ENCODE assay signal across 5 mouse cellular contexts in genomic region chr6:86336340-86336739, GRCm38 (mm10). TPM values are rescaled to one million over a fixed set of nuclear protein-coding genes. Genes with fewer than 3 reads are reported as not detected.
DNase-seq lines count a peak whose midpoint lies in the region; ATAC-seq and TF ChIP-seq lines count a peak whose summit lies in the region.
"Not testable (repeated sequence)": the region's sequence is repeated elsewhere in the genome, so short reads cannot be mapped to it uniquely, and the experiment has no call there.

No protein-coding gene starts in this region.

- H3K27ac ChIP-seq in ES-Bruce4 (ENCODE audit: insufficient read depth, low read length); MEL (ENCODE audit: control insufficient read depth, low read depth, low read length); intestine, postnatal 0 days (ENCODE audit: low read depth, low read length); liver, embryonic 14.5 days: not testable (repeated sequence)

- H3K4me3 ChIP-seq in ES-Bruce4 (ENCODE audit: low read depth, low read length); MEL (ENCODE audit: control insufficient read depth in 1 of 2, insufficient read depth in 1 of 2, low read depth in 2 of 2, low read length in 2 of 2); intestine, postnatal 0 days (ENCODE audit: low read depth, low read length); liver, embryonic 14.5 days (ENCODE audit: insufficient read depth in 1 of 2, low read depth in 2 of 2, low read length in 2 of 2): not testable (repeated sequence)

- H3K4me2 ChIP-seq in intestine, postnatal 0 days (replicated peaks; ENCODE audit: low read depth); liver, embryonic 14.5 days (ENCODE audit: low read depth): not testable (repeated sequence)

- not testable (repeated sequence) for H3K9ac ChIP-seq in ES-Bruce4 (ENCODE audit: low read depth, poor library complexity, severe bottlenecking); MEL (ENCODE audit: control insufficient read depth, low read depth, low read length, poor library complexity, severe bottlenecking); intestine, postnatal 0 days (ENCODE audit: low read depth, low read length); liver, embryonic 14.5 days (replicated peaks)

- DNase-seq in MEL (ENCODE audit: low read depth, low spot score) = peak; percentile 18
- peak; percentile 74 for DNase-seq in R1 (ENCODE audit: low read depth, low spot score)
- not testable (repeated sequence) for DNase-seq in liver, embryonic 14.5 days (ENCODE audit: low read depth in 3 of 3, low spot score in 3 of 3)

- WGBS in intestine, postnatal 0 days = 84% methylated on average over 4 of the region's 4 CpGs
- 56% methylated on average over 4 of the region's 4 CpGs for WGBS in liver, embryonic 14.5 days (ENCODE audit: insufficient replicate concordance)

- not testable (repeated sequence) for H3K4me1 ChIP-seq in ES-Bruce4 (ENCODE audit: control insufficient read depth, insufficient read depth, low read length); MEL (ENCODE audit: control insufficient read depth in 1 of 2, insufficient read depth in 2 of 2, low read length in 2 of 2); intestine, postnatal 0 days (replicated peaks; ENCODE audit: control insufficient read depth, insufficient read depth, low read length); liver, embryonic 14.5 days (replicated peaks; ENCODE audit: control insufficient read depth in 2 of 2, insufficient read depth in 2 of 2, low read length in 1 of 2)

- not testable (repeated sequence) for TF ChIP-seq EP300 in ES-Bruce4 (IDR thresholded peaks at IDR 0.05; ENCODE audit: insufficient read depth, low read depth, low read length); MEL (IDR thresholded peaks at IDR 0.05; ENCODE audit: low read depth in 1 of 2, low read length in 2 of 2); liver, embryonic 14.5 days (IDR thresholded peaks at IDR 0.05; ENCODE audit: low read depth)

- TF ChIP-seq POLR2A in ES-Bruce4 (IDR thresholded peaks at IDR 0.05; ENCODE audit: insufficient read depth, low read length); MEL (IDR thresholded peaks at IDR 0.05; ENCODE audit: control insufficient read depth in 1 of 2, insufficient read depth in 1 of 2, low read depth in 1 of 2, low read length in 2 of 2, poor library complexity in 1 of 2): not testable (repeated sequence)

- not testable (repeated sequence) for H3K9me3 ChIP-seq in ES-Bruce4 (replicated peaks; ENCODE audit: control insufficient read depth, insufficient read depth, low read length, poor library complexity, severe bottlenecking); MEL (replicated peaks; ENCODE audit: insufficient read depth, low read length); intestine, postnatal 0 days (ENCODE audit: control insufficient read depth); liver, embryonic 14.5 days (ENCODE audit: control insufficient read depth, low read length)

- H3K36me3 ChIP-seq in ES-Bruce4 (ENCODE audit: control insufficient read depth, insufficient read depth, low read length, poor library complexity, severe bottlenecking); MEL (ENCODE audit: control insufficient read depth in 1 of 2, insufficient read depth in 2 of 2, low read length in 2 of 2); intestine, postnatal 0 days (ENCODE audit: control insufficient read depth, insufficient read depth); liver, embryonic 14.5 days (replicated peaks; ENCODE audit: control insufficient read depth, insufficient read depth, low read depth): not testable (repeated sequence)

- not testable (repeated sequence) for H3K27me3 ChIP-seq in ES-Bruce4 (ENCODE audit: control insufficient read depth, insufficient read depth, low read length, poor library complexity, severe bottlenecking); MEL (ENCODE audit: control insufficient read depth in 1 of 2, insufficient read depth in 2 of 2, low read length in 2 of 2); intestine, postnatal 0 days (replicated peaks; ENCODE audit: control insufficient read depth, insufficient read depth, low read length); liver, embryonic 14.5 days (ENCODE audit: control insufficient read depth, insufficient read depth, low read length)

- not testable (repeated sequence) for TF ChIP-seq RAD21 in MEL (IDR thresholded peaks at IDR 0.05; ENCODE audit: low read depth, low read length)

- H3K79me2 ChIP-seq in MEL (ENCODE audit: control insufficient read depth, insufficient read depth, low read length, poor library complexity) = not testable (repeated sequence)

- peak; percentile 43 for TF ChIP-seq CTCF in ES-Bruce4 (IDR thresholded peaks at IDR 0.05; ENCODE audit: low read depth, low read length)
- peak; percentile 9 to 23 (median 10); a peak in 3 of 6 replicates for TF ChIP-seq CTCF in MEL (IDR thresholded peaks at IDR 0.05 in 2 of 3, conservative IDR thresholded peaks at IDR 0.05 in 1 of 3; ENCODE audit: control insufficient read depth in 1 of 3, insufficient read depth in 1 of 3, low read depth in 2 of 3, low read length in 3 of 3, poor library complexity in 1 of 3, severe bottlenecking in 1 of 3)
- 0 out of 2 replicates have a peak, but pooled peaks have one; percentile 6 for TF ChIP-seq CTCF in intestine, postnatal 0 days (IDR thresholded peaks at IDR 0.05; ENCODE audit: low read depth)
- TF ChIP-seq CTCF in liver, embryonic 14.5 days (IDR thresholded peaks at IDR 0.05; ENCODE audit: low read depth) = peak; percentile 7; the same call in 1 of the 2 replicates

- not testable (repeated sequence) for ATAC-seq in intestine, postnatal 0 days; liver, embryonic 14.5 days (ENCODE audit: insufficient read depth)

RNA-seq across cellular contexts. Expression of gene Fam136a, which starts 29.1 kb away (rescaled TPM):
- polyA plus RNA-seq in ES-Bruce4 (2011; ENCODE audit: insufficient read depth, insufficient read length, low read depth, missing spikeins) (54.2 and 56.0 TPM in 2 replicates), MEL (2012; ENCODE audit: insufficient read depth in 1 of 2, insufficient read length in 2 of 2, low read depth in 1 of 2, low replicate concordance in 2 of 2, missing spikeins in 1 of 2) (10 to 100 TPM in 1 of 2 experiments, not detected in 1; 53.0 TPM)
- total RNA-seq in MEL (2012; rRNA removed) = 87.8 and 89.2 TPM in 2 replicates
- polyA plus RNA-seq in intestine, postnatal 0 days (2015; fragmentation: Nextera tagmentation; extraction: Ambion mirVana) = 64.8 and 65.8 TPM in 2 replicates
- polyA plus RNA-seq in liver, embryonic 14.5 days (2012; rRNA removed) = 15.5 and 27.6 TPM in 2 replicates
- polyA plus RNA-seq in liver, embryonic 14.5 days (2014; fragmentation: Nextera tagmentation; extraction: Ambion mirVana) = 62.8 and 64.8 TPM in 2 replicates

RNA-seq across cellular contexts. Expression of gene Snrpg, which starts 34.8 kb away (rescaled TPM):
- 201 and 274 TPM in 2 replicates for polyA plus RNA-seq in ES-Bruce4 (2011; ENCODE audit: insufficient read depth, insufficient read length, low read depth, missing spikeins)
- total RNA-seq in MEL (2012; rRNA removed) = 748 and 796 TPM in 2 replicates
- 1,000 to 10,000 TPM in 1 of 2 experiments, 100 to 1,000 TPM in 1; 761 to 1,339 TPM for polyA plus RNA-seq in MEL (2012; ENCODE audit: insufficient read depth in 1 of 2, insufficient read length in 2 of 2, low read depth in 1 of 2, low replicate concordance in 2 of 2, missing spikeins in 1 of 2)
- polyA plus RNA-seq in intestine, postnatal 0 days (2015; fragmentation: Nextera tagmentation; extraction: Ambion mirVana) = 196 and 204 TPM in 2 replicates
- polyA plus RNA-seq in liver, embryonic 14.5 days (2012; rRNA removed) = 91.4 and 135 TPM in 2 replicates
- 440 and 462 TPM in 2 replicates for polyA plus RNA-seq in liver, embryonic 14.5 days (2014; fragmentation: Nextera tagmentation; extraction: Ambion mirVana)
